Mouse (Mus musculus): Measurements from ENCODE around the gene Myl6. TPM values are rescaled to one million over a fixed set of nuclear protein-coding genes. Genes with fewer than 3 reads are reported as not detected.
A peak's percentile ranks its signal among the peaks of the same experiment; 100 is the strongest.

The Myl6 gene
- polyA plus RNA-seq, 1 experiment from 2014 or later: 3,187 TPM

DNA sequence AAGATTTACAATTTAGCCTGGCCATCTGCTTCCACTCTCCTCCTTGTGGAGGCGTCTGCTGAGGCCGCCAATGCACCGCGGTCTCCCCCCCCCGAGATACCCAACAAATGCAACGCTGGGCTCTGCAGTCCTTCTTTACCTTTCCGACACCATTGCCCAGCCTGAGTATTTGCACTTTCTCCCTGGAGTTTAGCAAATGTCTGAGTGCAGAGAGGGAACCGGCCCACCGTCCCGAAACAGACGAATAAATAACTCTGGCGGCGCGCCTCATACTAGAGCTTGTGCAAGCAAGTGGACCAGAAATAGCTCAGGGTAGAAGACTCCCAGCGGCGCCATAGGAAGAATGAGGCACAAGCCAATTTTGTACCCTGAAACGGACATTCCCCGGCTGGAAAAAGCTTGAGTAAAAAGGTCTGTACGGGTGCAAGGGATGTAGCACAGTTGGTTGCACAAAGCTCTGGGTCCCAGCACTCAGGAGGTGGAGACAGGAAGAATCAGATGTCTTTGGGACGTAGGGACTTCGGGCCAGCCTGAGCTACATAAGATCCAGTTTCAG lies 5.2 kb upstream of the Myl6 start:
- Histone ChIP-seq H3K36me3 (ENCODE audit: control insufficient read depth, insufficient read depth, low read length) (no peaks in the 10 kb centered on the region), H3K27me3 (ENCODE audit: control insufficient read depth, insufficient read depth, low read length) (no peaks in the 10 kb centered on the region), H3K27ac (replicated peaks) (peak overlapping the region; percentile 93), H3K9me3 (ENCODE audit: control insufficient read depth, low read length) (no peaks in the 10 kb centered on the region), H3K4me1 (replicated peaks; ENCODE audit: control insufficient read depth, insufficient read depth) (0 out of 2 replicates have a peak, but pooled peaks cover 2% of the 10 kb centered on the region), H3K4me3 (ENCODE audit: low read depth, low read length) (peak overlapping the region; percentile 47), H3K9ac (ENCODE audit: low read length) (peak overlapping the region; percentile 61), H3K4me2 (replicated peaks; ENCODE audit: low read depth) (peak overlapping the region; percentile 59)
- WGBS: under 1% methylated on average over 21 of the region's 21 CpGs
- no peak for TF ChIP-seq EP300 (optimal IDR thresholded peaks at IDR 0.05)
- TF ChIP-seq CTCF (IDR thresholded peaks at IDR 0.05; ENCODE audit: low read depth): peak; percentile 2; the same call in 1 of the 2 replicates
- DNase-seq (ENCODE audit: low spot score): peak; percentile 69
- ATAC-seq (ENCODE audit: low FRiP score, low TSS enrichment): peak; percentile 21; the same call in 1 of the 2 replicates

DNA sequence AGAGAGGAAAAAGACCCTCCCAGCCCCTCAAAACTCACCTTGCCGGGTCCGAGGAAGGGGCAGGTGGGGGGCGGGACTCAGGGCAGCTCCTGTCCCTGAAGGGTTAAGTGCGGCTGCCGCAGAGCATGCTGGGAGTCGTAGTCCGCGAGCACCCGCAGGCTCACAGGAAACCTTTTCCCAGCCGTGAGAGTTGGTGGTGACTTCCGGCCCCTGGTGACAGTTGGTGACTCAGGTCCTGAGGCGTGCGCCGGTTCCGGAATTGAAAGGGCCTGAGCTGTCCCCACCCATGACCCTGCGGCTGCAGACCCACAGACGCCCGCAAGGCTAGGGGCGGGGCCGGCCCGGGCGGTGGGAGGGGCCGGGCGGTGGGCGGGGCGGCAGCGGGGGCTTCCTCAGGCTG lies 4.6 kb upstream of the Myl6 start, which contains the start of gene Myl6b:
TSS of gene Myl6b (minus strand) at position 96 of the 400 bp plus-strand sequence.
- TF ChIP-seq EP300 (optimal IDR thresholded peaks at IDR 0.05): no peak
- no peak for TF ChIP-seq CTCF (IDR thresholded peaks at IDR 0.05; ENCODE audit: low read depth)
- Histone ChIP-seq H3K27me3 (ENCODE audit: control insufficient read depth, insufficient read depth, low read length) (no peaks in the 10 kb centered on the region), H3K27ac (replicated peaks) (peak within 1 kb of the TSS; percentile 93), H3K4me1 (replicated peaks; ENCODE audit: control insufficient read depth, insufficient read depth) (0 out of 2 replicates have a peak, but pooled peaks cover 2% of the 10 kb centered on the region), H3K4me3 (ENCODE audit: low read depth, low read length) (peak within 1 kb of the TSS; percentile 47), H3K4me2 (replicated peaks; ENCODE audit: low read depth) (peak within 1 kb of the TSS; percentile 59), H3K9me3 (ENCODE audit: control insufficient read depth, low read length) (no peaks in the 10 kb centered on the region), H3K36me3 (ENCODE audit: control insufficient read depth, insufficient read depth, low read length) (no peaks in the 10 kb centered on the region), H3K9ac (ENCODE audit: low read length) (peak within 1 kb of the TSS; percentile 61)
- under 1% methylated on average over 27 of the region's 27 CpGs for WGBS
- ATAC-seq (ENCODE audit: low FRiP score, low TSS enrichment) (peak; percentile 91), DNase-seq (ENCODE audit: low spot score) (peak; percentile 97)

DNA sequence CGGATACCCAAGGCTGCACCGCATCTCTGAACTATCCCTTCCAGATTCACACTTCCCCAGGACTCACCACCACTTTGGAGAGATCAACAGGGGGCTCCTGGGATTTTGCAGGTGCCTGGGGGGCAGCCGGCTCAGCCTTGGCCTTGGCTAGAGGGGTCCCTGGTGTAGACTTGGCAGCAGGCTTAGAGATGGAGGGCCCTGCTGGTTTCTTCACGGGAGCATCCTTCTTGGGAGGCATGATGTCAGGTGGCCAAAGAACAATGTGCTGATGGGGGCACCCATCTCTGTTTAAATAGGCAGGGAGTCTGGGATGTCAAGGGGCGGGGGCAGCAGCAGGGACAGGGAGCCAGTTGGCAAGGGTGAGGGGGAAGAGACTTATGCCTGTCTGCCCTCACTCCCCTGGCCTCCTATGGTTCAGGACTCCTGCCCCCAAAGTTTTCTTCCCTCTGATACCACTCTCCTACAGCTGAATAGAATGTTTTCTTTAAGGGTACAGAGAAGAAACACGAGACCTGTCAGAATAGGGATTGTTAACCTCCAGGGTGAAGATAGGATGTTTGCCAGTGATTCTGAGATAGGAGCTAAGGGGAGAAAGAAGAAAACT lies 3.3 kb upstream of the Myl6 start:
- 0 out of 2 replicates have a peak, but pooled peaks cover 2% of the 10 kb centered on the region for H3K4me1 ChIP-seq (replicated peaks; ENCODE audit: control insufficient read depth, insufficient read depth)
- H3K9ac ChIP-seq (ENCODE audit: low read length): no peak overlapping the region
- H3K27me3 ChIP-seq (ENCODE audit: control insufficient read depth, insufficient read depth, low read length): no peaks in the 10 kb centered on the region
- no peaks in the 10 kb centered on the region for H3K9me3 ChIP-seq (ENCODE audit: control insufficient read depth, low read length)
- no peak overlapping the region for H3K4me3 ChIP-seq (ENCODE audit: low read depth, low read length)
- WGBS: 45% methylated on average over 6 of the region's 6 CpGs
- H3K36me3 ChIP-seq (ENCODE audit: control insufficient read depth, insufficient read depth, low read length): no peaks in the 10 kb centered on the region
- H3K4me2 ChIP-seq (replicated peaks; ENCODE audit: low read depth): no peak overlapping the region
- ATAC-seq (ENCODE audit: low FRiP score, low TSS enrichment): no peak
- DNase-seq (ENCODE audit: low spot score): no peak
- H3K27ac ChIP-seq (replicated peaks): no peak overlapping the region
- TF ChIP-seq EP300 (optimal IDR thresholded peaks at IDR 0.05): no peak
- no peak for TF ChIP-seq CTCF (IDR thresholded peaks at IDR 0.05; ENCODE audit: low read depth)

DNA sequence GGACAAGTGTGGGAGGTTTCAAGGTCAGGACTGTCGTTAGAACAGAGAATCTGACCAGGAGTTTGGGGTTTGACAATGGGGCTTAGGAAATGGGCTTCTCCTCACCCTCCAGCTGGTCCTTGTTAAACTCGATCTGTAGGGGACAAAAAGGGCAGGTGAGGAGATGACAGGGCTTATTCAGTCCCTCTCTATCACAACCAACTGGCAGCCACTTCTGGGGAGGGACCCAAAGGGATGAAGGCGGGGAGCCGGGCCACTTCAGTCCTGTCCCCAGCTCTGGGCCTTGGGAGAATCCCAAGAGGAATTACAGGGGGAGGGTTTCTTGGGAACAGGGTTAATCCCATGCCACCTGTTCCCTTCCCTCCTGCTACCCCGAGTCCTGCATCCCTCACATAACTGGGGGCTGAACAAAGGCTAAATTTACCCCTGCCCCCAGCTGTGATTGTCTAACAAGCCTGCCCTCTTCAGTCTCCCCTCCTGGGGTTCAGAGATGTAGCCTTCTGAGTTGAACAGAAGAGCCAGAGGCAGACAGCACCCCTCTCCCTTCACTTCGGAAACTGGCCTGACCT lies 2.6 kb upstream of the Myl6 start:
- Histone ChIP-seq H3K4me2 (replicated peaks; ENCODE audit: low read depth) (no peak overlapping the region), H3K4me1 (replicated peaks; ENCODE audit: control insufficient read depth, insufficient read depth) (0 out of 2 replicates have a peak, but pooled peaks cover 2% of the 10 kb centered on the region), H3K9me3 (ENCODE audit: control insufficient read depth, low read length) (no peaks in the 10 kb centered on the region), H3K4me3 (ENCODE audit: low read depth, low read length) (no peak overlapping the region), H3K27me3 (ENCODE audit: control insufficient read depth, insufficient read depth, low read length) (no peaks in the 10 kb centered on the region), H3K9ac (ENCODE audit: low read length) (no peak overlapping the region), H3K36me3 (ENCODE audit: control insufficient read depth, insufficient read depth, low read length) (no peaks in the 10 kb centered on the region), H3K27ac (replicated peaks) (no peak overlapping the region)
- TF ChIP-seq CTCF (IDR thresholded peaks at IDR 0.05; ENCODE audit: low read depth): no peak
- no peak for TF ChIP-seq EP300 (optimal IDR thresholded peaks at IDR 0.05)
- ATAC-seq (ENCODE audit: low FRiP score, low TSS enrichment) (no peak), DNase-seq (ENCODE audit: low spot score) (no peak)
- 43% methylated on average over 6 of the region's 6 CpGs for WGBS

DNA sequence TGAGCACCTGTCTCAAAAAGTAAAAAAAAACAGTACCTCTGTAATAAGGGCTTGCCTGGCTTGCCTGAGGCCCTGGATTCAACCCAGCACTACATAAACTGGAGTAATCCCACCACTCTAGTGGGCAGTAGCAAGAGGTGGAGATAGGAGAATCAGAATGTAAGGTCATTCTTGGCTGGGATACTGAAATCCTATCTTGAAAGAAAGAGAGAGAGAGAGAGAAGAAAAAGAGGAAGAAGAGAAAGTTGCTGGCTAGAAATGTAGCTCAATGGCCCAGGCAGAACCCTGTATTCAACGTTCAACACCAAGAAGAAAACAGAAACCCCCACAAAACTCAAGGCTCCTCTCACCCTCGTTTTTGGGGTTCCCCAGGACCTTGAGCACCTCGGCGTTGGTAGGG lies 2.0 kb upstream of the Myl6 start:
- H3K36me3 ChIP-seq (ENCODE audit: control insufficient read depth, insufficient read depth, low read length): peaks cover 4% of the 10 kb centered on the region; the same call in 1 of the 2 replicates
- no peak for DNase-seq (ENCODE audit: low spot score)
- no peaks in the 10 kb centered on the region for H3K9me3 ChIP-seq (ENCODE audit: control insufficient read depth, low read length)
- no peaks in the 10 kb centered on the region for H3K27me3 ChIP-seq (ENCODE audit: control insufficient read depth, insufficient read depth, low read length)
- H3K4me1 ChIP-seq (replicated peaks; ENCODE audit: control insufficient read depth, insufficient read depth): peaks cover 5% of the 10 kb centered on the region; the same call in 1 of the 2 replicates
- no peak for TF ChIP-seq CTCF (IDR thresholded peaks at IDR 0.05; ENCODE audit: low read depth)
- TF ChIP-seq EP300 (optimal IDR thresholded peaks at IDR 0.05): no peak
- 74% methylated on average over 4 of the region's 4 CpGs for WGBS
- H3K4me3 ChIP-seq (ENCODE audit: low read depth, low read length): no peak overlapping the region
- no peak overlapping the region for H3K9ac ChIP-seq (ENCODE audit: low read length)
- H3K27ac ChIP-seq (replicated peaks): no peak overlapping the region
- ATAC-seq (ENCODE audit: low FRiP score, low TSS enrichment): no peak
- H3K4me2 ChIP-seq (replicated peaks; ENCODE audit: low read depth): no peak overlapping the region
